Mouse (Mus musculus): Measurements from ENCODE around the gene Amt.

Gene Amt

DNA sequence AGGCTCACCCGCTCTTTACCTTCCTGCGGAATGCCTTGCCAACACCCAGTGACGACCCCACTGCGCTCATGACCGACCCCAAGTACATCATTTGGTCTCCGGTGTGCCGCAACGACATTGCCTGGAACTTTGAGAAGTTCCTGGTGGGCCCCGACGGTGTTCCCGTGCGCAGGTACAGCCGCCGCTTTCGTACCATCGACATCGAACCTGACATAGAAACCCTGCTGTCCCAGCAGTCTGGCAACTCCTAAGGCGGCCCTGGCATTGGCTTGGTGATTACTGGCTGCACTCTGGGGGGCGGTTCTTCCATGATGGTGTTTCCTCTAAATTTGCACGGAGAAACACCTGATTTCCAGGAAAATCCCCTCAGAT, 43.2 kb downstream of the Amt start:
- DNase-seq (ENCODE audit: low spot score) = peak; percentile 54

GRCm38 (mm10) chr9:108340258-108341138, 43.8 kb downstream of the Amt start:
- DNase-seq (ENCODE audit: low spot score) = peak; percentile 94

- no peak for DNase-seq (ENCODE audit: low spot score)
These were observed 44.5 kb downstream of the Amt start for GRCm38 (mm10) chr9:108341139-108341475.

DNA sequence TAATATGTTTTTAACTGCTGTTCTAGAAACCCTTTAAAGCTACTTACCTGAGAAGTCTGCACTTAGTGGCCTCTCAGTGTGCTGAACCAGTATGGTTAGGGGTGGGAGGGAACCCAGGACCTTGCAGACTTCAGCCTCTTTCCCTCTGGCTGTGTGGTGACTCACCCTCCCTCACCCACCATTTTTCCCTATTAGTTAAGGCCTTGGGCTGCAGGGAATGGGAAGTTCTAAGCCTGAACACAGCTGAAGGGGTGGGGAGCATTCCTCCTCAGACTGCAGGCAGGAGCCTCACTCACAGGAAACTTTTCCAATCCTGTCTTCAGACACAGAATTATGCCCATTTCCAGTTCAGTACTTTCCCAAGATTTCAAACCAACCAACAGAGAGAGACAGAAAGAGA, 45.1 kb downstream of the Amt start:
- DNase-seq (ENCODE audit: low spot score) = no peak

GRCm38 (mm10) chr9:108342301-108342831, 45.7 kb downstream of the Amt start:
- DNase-seq (ENCODE audit: low spot score) = no peak

- no peak for DNase-seq (ENCODE audit: low spot score)
These were observed 46.7 kb downstream of the Amt start for GRCm38 (mm10) chr9:108343331-108343730.

DNA sequence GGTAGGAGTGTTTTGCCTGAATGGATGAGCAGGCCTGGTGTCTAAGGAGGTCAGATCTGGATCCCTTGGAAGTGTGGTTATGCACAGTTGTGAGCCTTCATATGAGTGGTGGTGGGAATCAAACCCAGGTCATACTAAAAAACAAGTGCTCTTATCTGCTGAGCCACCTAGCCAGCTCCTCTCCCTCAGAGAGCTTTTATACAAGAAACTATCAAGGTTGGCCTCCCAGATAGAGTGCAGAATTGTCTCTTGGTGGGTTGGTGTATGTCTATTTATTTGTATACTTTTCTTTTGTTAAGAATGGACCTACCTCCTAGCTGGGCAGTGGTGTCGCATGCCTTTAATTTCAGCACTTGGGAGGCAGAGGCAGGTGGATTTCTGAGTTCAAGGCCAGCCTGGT, 47.2 kb downstream of the Amt start:
- peak; percentile 53 for DNase-seq (ENCODE audit: low spot score)

- DNase-seq (ENCODE audit: low spot score) = no peak
These were observed 47.8 kb downstream of the Amt start for GRCm38 (mm10) chr9:108344471-108344870.

DNA sequence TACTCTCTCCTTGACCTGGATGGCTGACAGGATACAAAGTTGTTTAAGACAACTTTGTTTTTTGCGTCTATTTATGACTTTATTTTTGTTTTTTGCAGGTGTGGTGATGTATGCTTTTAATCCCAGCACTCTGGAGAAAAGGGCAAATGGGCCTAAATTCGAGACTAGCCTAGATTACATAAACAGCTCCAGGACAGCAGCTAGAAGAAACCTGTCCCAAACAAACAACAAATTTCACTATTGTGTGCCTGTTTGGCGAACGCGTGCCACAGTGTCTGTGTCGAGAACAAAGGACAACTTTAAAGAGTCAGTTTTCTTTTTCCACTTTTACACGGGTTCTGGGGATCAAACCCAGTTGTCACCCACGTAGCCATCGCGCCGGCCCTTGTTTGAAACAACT, 50.4 kb downstream of the Amt start:
- no peak for DNase-seq (ENCODE audit: low spot score)

- DNase-seq (ENCODE audit: low spot score) = peak; percentile 82
These were observed 51.1 kb downstream of the Amt start, which contains the start of gene Usp4 for GRCm38 (mm10) chr9:108347540-108348289. Usp4 (plus strand) TSS chr9:108347853.

GRCm38 (mm10) chr9:108348290-108348680, 51.6 kb downstream of the Amt start:
- no peak for DNase-seq (ENCODE audit: low spot score)

GRCm38 (mm10) chr9:108349727-108350126, 53.1 kb downstream of the Amt start:
- no peak for DNase-seq (ENCODE audit: low spot score)
